Mouse (Mus musculus) liver, adult 2 months (tissue): ENCODE measurements around the gene Stard5. TPM values are rescaled to one million over a fixed set of nuclear protein-coding genes. Genes with fewer than 3 reads are reported as not detected.

ENCODE experiments used
- DNase-seq: peaks from one replicate; pipeline ENCODE4 v3.0.0-alpha.2; 2011; ENCODE audit warnings: low read depth, low spot score; ENCODE audit errors: extremely low read depth
- H3K27ac ChIP-seq: fragments of 200-500 bp; replicated peaks from 2 replicates; pipeline ENCODE4 v1.5.1; 2012; ENCODE audit warnings: low read depth, mild to moderate bottlenecking, control low read depth, inconsistent platforms, low read length; ENCODE audit not compliant: insufficient read depth
- H3K27me3 ChIP-seq: fragments of 200-500 bp; 2 replicates; pipeline ENCODE4 v1.6.1; 2012; ENCODE audit warnings: mild to moderate bottlenecking, moderate library complexity, low read length, inconsistent platforms; ENCODE audit not compliant: control insufficient read depth, insufficient read depth
- H3K36me3 ChIP-seq: fragments of 200-500 bp; 2 replicates; pipeline ENCODE4 v1.6.1; 2012; ENCODE audit warnings: low read length, inconsistent platforms; ENCODE audit not compliant: control insufficient read depth, insufficient read depth
- H3K4me1 ChIP-seq: fragments of 200-500 bp; 2 replicates; pipeline ENCODE4 v1.6.1; 2011; ENCODE audit warnings: low read length; ENCODE audit not compliant: control insufficient read depth, insufficient read depth
- H3K4me3 ChIP-seq: fragments of 200-500 bp; 2 replicates; pipeline ENCODE4 v1.5.1; 2011; ENCODE audit warnings: low read depth, mild to moderate bottlenecking, control low read depth, low read length, moderate library complexity; ENCODE audit not compliant: insufficient read depth
- H3K79me2 ChIP-seq: fragments of 200-500 bp; 2 replicates; pipeline ENCODE4 v1.6.1; 2012; ENCODE audit warnings: inconsistent platforms, mild to moderate bottlenecking, low read length, moderate library complexity; ENCODE audit not compliant: control insufficient read depth, insufficient read depth
- H3K9ac ChIP-seq: fragments of 200-500 bp; 2 replicates; pipeline ENCODE4 v1.6.1; 2012; ENCODE audit warnings: low read depth, mild to moderate bottlenecking, control low read depth, inconsistent platforms, low read length
- CTCF ChIP-seq: fragments of 200-500 bp; IDR thresholded peaks from 2 replicates; pipeline ENCODE4 v1.5.1; 2011; ENCODE audit warnings: low read depth, low read length, control low read depth
- POLR2A ChIP-seq: fragments of 200-500 bp; IDR thresholded peaks from 2 replicates; pipeline ENCODE4 v1.6.1; 2011; ENCODE audit warnings: low read length, control low read depth; ENCODE audit not compliant: insufficient read depth; ENCODE audit errors: extremely low read depth
- WGBS: fragments of 180-500 bp; shearing (Covaris S2); methylation state at CpG from one replicate; pipeline ENCODE4 v1.1.7; 2018; 5-methylcytosine and 5-hydroxymethylcytosine counted together
- polyA plus RNA-seq: library from polyadenylated mRNA; depleted of rRNA; stranded (reverse); fragments of >200 nt; gene quantifications from 2 replicates; pipeline ENCODE4 v1.2.3, GENCODE M21; 2012
- total RNA-seq: library from RNA; depleted of rRNA; stranded (reverse); fragments of >200 nt; gene quantifications from 2 replicates; pipeline ENCODE4 v1.2.3, GENCODE M21; 2014

The Stard5 gene
- total and polyA plus RNA-seq, 2 experiments = 66.9 to 130 TPM

- Histone ChIP-seq H3K79me2 (no peaks in the 10 kb centered on the region), H3K27ac (peak overlapping the region; percentile 79), H3K27me3 (no peaks in the 10 kb centered on the region), H3K36me3 (no peaks in the 10 kb centered on the region), H3K4me3 (peak overlapping the region; percentile 53), H3K9ac (peak overlapping the region; percentile 63), H3K4me1 (peaks cover 18% of the 10 kb centered on the region)
- 63% methylated on average over 5 of the region's 5 CpGs for WGBS
- TF ChIP-seq CTCF = no peak
- TF ChIP-seq POLR2A = 0 out of 2 replicates have a peak, but pooled peaks have one; percentile 28
- no peak for DNase-seq
These were observed 23.3 kb downstream of the Stard5 start for GRCm38 (mm10) chr7:83654938-83655630.

GRCm38 (mm10) chr7:83658716-83659115, 27.0 kb downstream of the Stard5 start:
- 70% methylated on average over 1 of the region's 1 CpGs for WGBS
- no peak for DNase-seq
- Histone ChIP-seq H3K4me3 (no peak overlapping the region), H3K36me3 (no peaks in the 10 kb centered on the region), H3K79me2 (no peaks in the 10 kb centered on the region), H3K9ac (no peak overlapping the region), H3K4me1 (peaks cover 3% of the 10 kb centered on the region; the same call in 1 of the 2 replicates), H3K27ac (peak overlapping the region; percentile 63), H3K27me3 (no peaks in the 10 kb centered on the region)
- TF ChIP-seq POLR2A (no peak), CTCF (no peak)

GRCm38 (mm10) chr7:83659159-83660065, 27.7 kb downstream of the Stard5 start:
- Histone ChIP-seq H3K9ac (no peak overlapping the region), H3K4me1 (no peaks in the 10 kb centered on the region; the same call in 1 of the 2 replicates), H3K79me2 (no peaks in the 10 kb centered on the region), H3K36me3 (no peaks in the 10 kb centered on the region), H3K4me3 (no peak overlapping the region), H3K27me3 (no peaks in the 10 kb centered on the region), H3K27ac (peak overlapping the region; percentile 63)
- 81% methylated on average over 9 of the region's 9 CpGs for WGBS
- no peak for DNase-seq
- TF ChIP-seq POLR2A (no peak), CTCF (no peak)

- DNase-seq = no peak
- Histone ChIP-seq H3K27me3 (no peaks in the 10 kb centered on the region), H3K36me3 (no peaks in the 10 kb centered on the region), H3K4me3 (no peak overlapping the region), H3K9ac (no peak overlapping the region), H3K79me2 (no peaks in the 10 kb centered on the region), H3K4me1 (no peaks in the 10 kb centered on the region; the same call in 1 of the 2 replicates), H3K27ac (no peak overlapping the region)
- WGBS = 87% methylated on average over 11 of the region's 11 CpGs
- TF ChIP-seq POLR2A = no peak
- TF ChIP-seq CTCF = no peak
These were observed 28.5 kb downstream of the Stard5 start for GRCm38 (mm10) chr7:83660273-83660691.

GRCm38 (mm10) chr7:83661031-83661430, 29.3 kb downstream of the Stard5 start:
- no peak overlapping the region for H3K4me3 ChIP-seq
- H3K79me2 ChIP-seq = no peaks in the 10 kb centered on the region
- no peak for DNase-seq

More at GRCm38 (mm10) chr7:83661031-83661430, 29.3 kb downstream of the Stard5 start:
- Histone ChIP-seq H3K9ac (no peak overlapping the region), H3K27me3 (no peaks in the 10 kb centered on the region), H3K36me3 (no peaks in the 10 kb centered on the region), H3K4me1 (no peaks in the 10 kb centered on the region; the same call in 1 of the 2 replicates), H3K27ac (no peak overlapping the region)
- no peak for TF ChIP-seq POLR2A
- no peak for TF ChIP-seq CTCF
- 94% methylated on average over 10 of the region's 10 CpGs for WGBS
